Mouse (Mus musculus) MEL (cell line): ENCODE measurements at regions not wholly inside any gene's neighbourhood (a gene's known extent, or its start where the extent isn't known, plus 50 kb on each side); places are given as distances from the start of the nearest gene placed in this dataset.

Experiments
- BHLHE40 ChIP-seq: IDR thresholded peaks from 2 replicates; pipeline ENCODE4 v1.6.1; 2012; ENCODE audit warnings: low read depth, mild to moderate bottlenecking, inconsistent platforms, low read length, improper control_type of control experiment, borderline replicate concordance
- CHD2 ChIP-seq: IDR thresholded peaks from 2 replicates; pipeline ENCODE4 v1.6.1; 2011; ENCODE audit warnings: low read length, improper control_type of control experiment
- CTCF ChIP-seq, 3 experiments: IDR thresholded peaks in 2 of 3; conservative IDR thresholded peaks in 1 of 3; 2 replicates each; pipeline ENCODE4 v1.5.1; 2011 to 2012; ENCODE audit warnings: low read length in 3 of 3, low read depth in 2 of 3, mild to moderate bottlenecking in 2 of 3, improper control_type of control experiment in 1 of 3, inconsistent platforms in 1 of 3, mixed read lengths in 1 of 3, moderate library complexity in 1 of 3; ENCODE audit not compliant: control insufficient read depth in 1 of 3, insufficient read depth in 1 of 3, poor library complexity in 1 of 3, severe bottlenecking in 1 of 3
- EP300 ChIP-seq, 2 experiments: IDR thresholded peaks; 2 replicates each; pipeline ENCODE4 v1.6.1; 2011; ENCODE audit warnings: improper control_type of control experiment in 2 of 2, low read length in 2 of 2, low read depth in 1 of 2, mild to moderate bottlenecking in 1 of 2
- KAT2A ChIP-seq: conservative IDR thresholded peaks from 2 replicates; pipeline ENCODE4 v1.6.1; 2012; ENCODE audit warnings: low read depth, low read length, improper control_type of control experiment, inconsistent platforms
- MAZ ChIP-seq: IDR thresholded peaks from 2 replicates; pipeline ENCODE4 v1.6.1; 2012; ENCODE audit warnings: low read depth, mild to moderate bottlenecking, inconsistent platforms, low read length, improper control_type of control experiment
- NRF1 ChIP-seq: IDR thresholded peaks from 2 replicates; pipeline ENCODE4 v1.6.1; 2014; ENCODE audit warnings: low read depth, mild to moderate bottlenecking, inconsistent platforms, low read length, improper control_type of control experiment, moderate library complexity; ENCODE audit not compliant: poor library complexity, insufficient read depth, severe bottlenecking
- POLR2A ChIP-seq, 2 experiments: IDR thresholded peaks; 2 replicates each; pipeline ENCODE4 v1.6.1; 2011 to 2012; ENCODE audit warnings: low read length in 2 of 2, mild to moderate bottlenecking in 2 of 2, control low read depth in 1 of 2, improper control_type of control experiment in 1 of 2, low read depth in 1 of 2, moderate library complexity in 1 of 2; ENCODE audit not compliant: control insufficient read depth in 1 of 2, insufficient read depth in 1 of 2, poor library complexity in 1 of 2
- POLR2AphosphoS5 ChIP-seq: IDR thresholded peaks from 2 replicates; pipeline ENCODE4 v1.6.1; 2012; ENCODE audit warnings: low read depth, borderline replicate concordance, mild to moderate bottlenecking, inconsistent platforms, low read length, moderate library complexity, mixed read lengths
- TCF12 ChIP-seq: IDR thresholded peaks from 2 replicates; pipeline ENCODE4 v1.6.1; 2014; ENCODE audit warnings: low read depth, mild to moderate bottlenecking, inconsistent platforms, low read length, improper control_type of control experiment, moderate library complexity
- USF1 ChIP-seq: IDR thresholded peaks from 2 replicates; pipeline ENCODE4 v1.6.1; 2014; ENCODE audit warnings: low read depth, mild to moderate bottlenecking, inconsistent platforms, low read length, improper control_type of control experiment, moderate library complexity
- USF2 ChIP-seq, 2 experiments: IDR thresholded peaks; 2 replicates each; pipeline ENCODE4 v1.6.1; 2011 to 2012; ENCODE audit warnings: improper control_type of control experiment in 2 of 2, low read length in 2 of 2, borderline replicate concordance in 1 of 2, inconsistent platforms in 1 of 2, low read depth in 1 of 2, mild to moderate bottlenecking in 1 of 2; ENCODE audit not compliant: insufficient read depth in 1 of 2

GRCm38 (mm10) chr5:148788690-148789089, 140.4 kb downstream of the Katnal1 start:
- TF ChIP-seq USF2 (IDR thresholded peaks at IDR 0.05; ENCODE audit: borderline replicate concordance in 1 of 2, insufficient read depth in 1 of 2, low read depth in 1 of 2, low read length in 2 of 2) (no peak), NRF1 (no peak), CTCF (IDR thresholded peaks at IDR 0.05 in 2 of 3, conservative IDR thresholded peaks at IDR 0.05 in 1 of 3; ENCODE audit: control insufficient read depth in 1 of 3, insufficient read depth in 1 of 3, low read depth in 2 of 3, low read length in 3 of 3, poor library complexity in 1 of 3, severe bottlenecking in 1 of 3) (no peak), USF1 (no peak), EP300 (IDR thresholded peaks at IDR 0.05; ENCODE audit: low read depth in 1 of 2, low read length in 2 of 2) (no peak), KAT2A (no peak), CHD2 (no peak), MAZ (no peak), POLR2A (IDR thresholded peaks at IDR 0.05; ENCODE audit: control insufficient read depth in 1 of 2, insufficient read depth in 1 of 2, low read depth in 1 of 2, low read length in 2 of 2, poor library complexity in 1 of 2) (no peak), POLR2AphosphoS5 (no peak), BHLHE40 (no peak), TCF12 (no peak)
